Mouse (Mus musculus) embryo, embryonic 10 days (tissue): ENCODE measurements around the gene Setd3.

Experiments
- DNase-seq: peaks from one replicate; pipeline ENCODE4 v3.0.0-alpha.2; 2015; ENCODE audit warnings: low spot score

Setd3 gene

GRCm38 (mm10) chr12:108179246-108179320 lies at the start of gene Setd3:
Gene Setd3, minus strand, starts transcription at chr12:108179314.
- DNase-seq: no peak

- DNase-seq: no peak
These were observed 48.4 kb upstream of the Setd3 start for GRCm38 (mm10) chr12:108227527-108227926.

GRCm38 (mm10) chr12:108226941-108227340 lies 47.8 kb upstream of the Setd3 start:
- no peak for DNase-seq

GRCm38 (mm10) chr12:108226216-108226615 lies 47.1 kb upstream of the Setd3 start:
- no peak for DNase-seq

- DNase-seq: no peak
These were observed 46.7 kb upstream of the Setd3 start for GRCm38 (mm10) chr12:108225781-108226180.

GRCm38 (mm10) chr12:108223357-108223756 lies 44.2 kb upstream of the Setd3 start:
- no peak for DNase-seq

GRCm38 (mm10) chr12:108221712-108222111 lies 42.6 kb upstream of the Setd3 start:
- DNase-seq: no peak

- DNase-seq: no peak
These were observed 42.1 kb upstream of the Setd3 start for GRCm38 (mm10) chr12:108221206-108221605.

- no peak for DNase-seq
These were observed 41.5 kb upstream of the Setd3 start for GRCm38 (mm10) chr12:108220621-108221020.

GRCm38 (mm10) chr12:108219825-108220616 lies 40.9 kb upstream of the Setd3 start:
- DNase-seq: no peak

- no peak for DNase-seq
These were observed 40.0 kb upstream of the Setd3 start for GRCm38 (mm10) chr12:108219163-108219562.

GRCm38 (mm10) chr12:108217572-108217971 lies 38.5 kb upstream of the Setd3 start:
- peak; percentile 59 for DNase-seq

GRCm38 (mm10) chr12:108216611-108217370 lies 37.7 kb upstream of the Setd3 start:
- DNase-seq: no peak

- no peak for DNase-seq
These were observed 36.0 kb upstream of the Setd3 start for GRCm38 (mm10) chr12:108215090-108215489.

- DNase-seq: no peak
These were observed 34.3 kb upstream of the Setd3 start for GRCm38 (mm10) chr12:108213090-108214041.

GRCm38 (mm10) chr12:108212476-108212875 lies 33.4 kb upstream of the Setd3 start:
- DNase-seq: no peak

- no peak for DNase-seq
These were observed 33.0 kb upstream of the Setd3 start for GRCm38 (mm10) chr12:108212071-108212470.

GRCm38 (mm10) chr12:108210623-108211022 lies 31.5 kb upstream of the Setd3 start:
- no peak for DNase-seq

- DNase-seq: peak; percentile 80
These were observed 29.8 kb upstream of the Setd3 start for GRCm38 (mm10) chr12:108208726-108209438.

- no peak for DNase-seq
These were observed 29.1 kb upstream of the Setd3 start for GRCm38 (mm10) chr12:108208216-108208615.

- DNase-seq: peak; percentile 77
These were observed 27.5 kb upstream of the Setd3 start for GRCm38 (mm10) chr12:108206641-108207040.

- DNase-seq: no peak
These were observed 25.9 kb upstream of the Setd3 start for GRCm38 (mm10) chr12:108204978-108205377.
